Mouse (Mus musculus): ENCODE measurements at regions not wholly inside any gene's neighbourhood (a gene's known extent, or its start where the extent isn't known, plus 50 kb on each side); places are given as distances from the start of the nearest gene placed in this dataset.
A peak's percentile ranks its signal among the peaks of the same experiment; 100 is the strongest.
"Not testable (repeated sequence)": the region's sequence is repeated elsewhere in the genome, so short reads cannot be mapped to it uniquely, and the experiment has no call there.

DNA sequence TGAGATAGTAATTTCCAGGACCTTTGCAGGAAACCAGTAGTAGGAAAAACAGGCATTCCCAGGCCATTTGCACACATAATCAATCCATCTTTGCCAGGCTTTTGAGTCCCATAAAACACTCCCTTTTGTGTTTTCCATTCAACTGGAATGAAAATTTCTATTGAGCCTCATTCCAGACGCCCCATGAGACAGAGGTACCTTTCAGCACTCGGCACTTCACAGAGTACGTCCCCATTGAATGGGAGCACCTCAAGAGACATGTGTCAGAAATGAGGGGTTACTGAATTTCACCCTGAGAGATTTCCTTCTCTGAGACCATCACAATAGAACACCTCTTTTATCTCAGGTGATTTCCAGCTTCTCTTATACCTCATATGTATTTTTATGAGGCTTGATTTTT lies 493.5 kb upstream of the Gm9747 start:
- 21% methylated on average over 3 of the region's 3 CpGs for WGBS
- H3K27me3 ChIP-seq, result no peaks in the 10 kb centered on the region
- ATAC-seq (ENCODE audit: low FRiP score), result no peak
- no peaks in the 10 kb centered on the region for H3K9me3 ChIP-seq
- no peak overlapping the region for H3K4me3 ChIP-seq (replicated peaks)
- peaks cover 7% of the 10 kb centered on the region for H3K4me1 ChIP-seq
- no peak overlapping the region for H3K9ac ChIP-seq
- H3K36me3 ChIP-seq (replicated peaks), result no peaks in the 10 kb centered on the region
- H3K27ac ChIP-seq, result no peak overlapping the region
- H3K4me2 ChIP-seq, result no peak overlapping the region

GRCm38 (mm10) chr1:81739981-81740380 lies 492.9 kb upstream of the Gm9747 start:
- 89% methylated on average over 1 of the region's 1 CpGs for WGBS
- Histone ChIP-seq H3K4me3 (replicated peaks) (no peak overlapping the region), H3K4me2 (no peak overlapping the region), H3K27ac (no peak overlapping the region), H3K27me3 (no peaks in the 10 kb centered on the region), H3K9me3 (no peaks in the 10 kb centered on the region), H3K9ac (no peak overlapping the region), H3K4me1 (peaks cover 13% of the 10 kb centered on the region), H3K36me3 (replicated peaks) (no peaks in the 10 kb centered on the region)
- no peak for ATAC-seq (ENCODE audit: low FRiP score)

DNA sequence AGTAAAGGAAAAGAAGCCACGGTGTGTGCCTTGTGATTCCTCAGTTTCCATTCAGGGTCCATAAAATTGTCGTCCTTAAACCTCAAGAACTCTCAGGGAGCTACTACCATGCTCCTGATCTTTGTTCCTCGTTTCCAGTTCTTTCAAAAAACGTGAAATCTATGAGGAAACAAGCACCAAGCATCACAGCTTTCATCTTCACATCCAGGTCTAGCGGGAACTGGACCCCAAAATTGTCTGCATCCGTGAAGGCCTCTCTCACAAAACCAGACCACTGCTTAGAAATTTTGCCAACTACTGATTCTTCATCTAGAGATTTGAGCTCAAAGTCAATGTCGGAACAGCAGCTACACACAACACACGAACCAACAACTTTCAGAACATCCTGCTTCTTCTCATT lies 491.0 kb upstream of the Gm9747 start:
- not testable (repeated sequence) for ATAC-seq (ENCODE audit: low FRiP score)

GRCm38 (mm10) chr1:81744524-81744923 lies 488.4 kb upstream of the Gm9747 start:
- ATAC-seq (ENCODE audit: low FRiP score), result peak; percentile 87
- no peaks in the 10 kb centered on the region for H3K36me3 ChIP-seq (replicated peaks)
- H3K27me3 ChIP-seq, result no peaks in the 10 kb centered on the region
- H3K4me3 ChIP-seq (replicated peaks), result no peak overlapping the region
- peak overlapping the region; percentile 61 for H3K27ac ChIP-seq
- H3K9ac ChIP-seq, result no peak overlapping the region
- no peaks in the 10 kb centered on the region for H3K9me3 ChIP-seq
- 23% methylated on average over 8 of the region's 8 CpGs for WGBS
- peaks cover 9% of the 10 kb centered on the region for H3K4me1 ChIP-seq
- H3K4me2 ChIP-seq, result no peak overlapping the region

More for the DNA sequence above, 491.0 kb upstream of the Gm9747 start:
- not testable (repeated sequence) for H3K4me2 ChIP-seq; H3K27ac ChIP-seq; H3K4me3 ChIP-seq (replicated peaks); H3K36me3 ChIP-seq (replicated peaks); H3K27me3 ChIP-seq; H3K9me3 ChIP-seq; H3K9ac ChIP-seq
- WGBS, result 88% methylated on average over 8 of the region's 8 CpGs
- H3K4me1 ChIP-seq, result peaks cover 13% of the 10 kb centered on the region

DNA sequence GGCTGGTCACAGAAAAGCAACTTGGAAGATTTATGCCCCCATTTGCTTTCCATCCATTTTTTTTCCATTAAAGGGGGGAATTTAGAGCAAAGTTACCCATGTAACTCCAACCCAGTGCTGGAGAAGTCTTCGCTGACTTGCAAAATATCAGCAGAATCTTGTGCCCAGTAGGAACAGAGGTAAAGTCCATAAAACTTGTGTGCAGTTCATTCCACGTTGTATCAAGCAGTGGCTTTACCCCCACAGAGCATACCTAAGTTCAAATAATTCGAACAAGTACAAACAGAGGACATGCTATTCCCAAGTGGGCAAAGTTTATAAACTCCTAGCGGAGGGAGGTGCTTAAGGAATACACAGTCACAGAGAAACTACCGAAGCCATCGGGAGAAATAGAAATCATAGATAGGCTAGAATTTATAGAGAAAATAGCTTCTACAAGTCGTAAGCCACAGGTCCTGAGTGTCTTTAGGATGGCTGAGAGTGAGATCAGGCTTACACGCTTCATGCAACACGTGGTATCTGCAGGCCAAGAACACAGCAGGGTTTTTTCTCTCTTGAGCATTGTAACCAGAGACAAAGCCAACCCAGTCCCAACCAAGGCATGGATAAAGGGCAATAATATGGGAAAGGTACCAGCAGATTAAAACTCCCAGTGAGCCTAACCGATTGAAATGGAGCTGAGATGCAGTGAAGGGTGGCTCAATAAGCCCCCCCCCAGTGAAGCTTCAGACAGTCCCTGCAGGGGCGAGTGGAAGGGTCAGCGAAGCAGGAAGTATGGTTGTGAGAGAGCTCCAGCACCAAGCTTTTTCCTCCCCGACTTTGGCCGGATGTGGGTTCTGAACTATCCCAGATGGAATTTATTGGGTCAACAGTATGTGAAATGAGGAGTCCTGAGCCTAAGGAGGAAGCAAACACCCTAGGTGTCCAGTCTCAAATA lies 487.6 kb upstream of the Gm9747 start:
- no peak for ATAC-seq (ENCODE audit: low FRiP score)
- Histone ChIP-seq H3K36me3 (replicated peaks) (no peaks in the 10 kb centered on the region), H3K4me3 (replicated peaks) (no peak overlapping the region), H3K9me3 (no peaks in the 10 kb centered on the region), H3K27me3 (no peaks in the 10 kb centered on the region), H3K4me2 (no peak overlapping the region), H3K9ac (no peak overlapping the region), H3K4me1 (peaks cover 9% of the 10 kb centered on the region), H3K27ac (peak overlapping the region; percentile 61)
- WGBS, result 66% methylated on average over 14 of the region's 14 CpGs

DNA sequence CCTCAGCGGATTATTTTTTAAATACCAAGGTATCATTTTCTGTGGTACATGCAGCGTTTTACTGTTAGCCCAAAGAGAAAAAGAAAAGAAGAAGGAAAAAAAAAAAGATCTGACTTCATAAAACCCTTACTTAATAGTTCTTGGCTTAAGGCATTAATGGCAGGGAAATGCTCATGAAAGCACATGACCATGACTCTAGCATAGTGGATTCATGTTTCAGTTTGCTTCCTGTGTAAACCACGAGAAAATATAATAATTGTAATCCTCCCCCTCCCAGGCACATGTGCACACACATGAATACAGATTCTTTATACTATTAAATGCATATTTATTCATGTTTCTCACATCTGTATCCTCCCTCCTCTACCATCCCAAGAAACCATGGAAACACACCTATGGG lies 486.9 kb upstream of the Gm9747 start:
- ATAC-seq (ENCODE audit: low FRiP score), result no peak
- H3K9me3 ChIP-seq, result no peaks in the 10 kb centered on the region
- no peak overlapping the region for H3K27ac ChIP-seq
- peaks cover 9% of the 10 kb centered on the region for H3K4me1 ChIP-seq
- H3K9ac ChIP-seq, result no peak overlapping the region
- no peak overlapping the region for H3K4me3 ChIP-seq (replicated peaks)
- H3K27me3 ChIP-seq, result no peaks in the 10 kb centered on the region
- no peaks in the 10 kb centered on the region for H3K36me3 ChIP-seq (replicated peaks)
- H3K4me2 ChIP-seq, result no peak overlapping the region
- WGBS, result 78% methylated on average over 3 of the region's 3 CpGs

DNA sequence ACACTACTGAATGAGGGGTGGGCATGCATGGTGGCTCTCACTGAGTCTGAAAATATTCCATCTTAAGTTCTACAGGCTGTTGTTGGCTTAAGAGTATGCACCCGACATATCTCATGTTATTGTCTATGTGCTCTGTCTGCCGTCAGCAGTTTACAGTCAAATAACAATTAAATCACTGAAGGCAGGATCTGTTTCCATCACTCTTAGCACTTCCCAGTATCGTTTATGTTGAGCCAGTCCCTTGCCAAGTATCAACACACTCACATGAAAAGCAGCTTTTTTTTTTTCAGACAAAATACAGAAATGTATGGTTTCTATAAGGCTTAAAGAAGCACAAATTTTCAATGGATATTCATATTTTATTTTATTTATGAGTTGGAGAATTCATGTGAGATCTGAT lies 485.9 kb upstream of the Gm9747 start:
- H3K4me2 ChIP-seq, result no peak overlapping the region
- ATAC-seq (ENCODE audit: low FRiP score), result no peak
- H3K4me1 ChIP-seq, result peaks cover 9% of the 10 kb centered on the region
- no peaks in the 10 kb centered on the region for H3K9me3 ChIP-seq
- H3K4me3 ChIP-seq (replicated peaks), result no peak overlapping the region
- H3K27me3 ChIP-seq, result no peaks in the 10 kb centered on the region
- H3K27ac ChIP-seq, result no peak overlapping the region
- WGBS, result 85% methylated on average over 3 of the region's 3 CpGs
- no peaks in the 10 kb centered on the region for H3K36me3 ChIP-seq (replicated peaks)
- no peak overlapping the region for H3K9ac ChIP-seq

DNA sequence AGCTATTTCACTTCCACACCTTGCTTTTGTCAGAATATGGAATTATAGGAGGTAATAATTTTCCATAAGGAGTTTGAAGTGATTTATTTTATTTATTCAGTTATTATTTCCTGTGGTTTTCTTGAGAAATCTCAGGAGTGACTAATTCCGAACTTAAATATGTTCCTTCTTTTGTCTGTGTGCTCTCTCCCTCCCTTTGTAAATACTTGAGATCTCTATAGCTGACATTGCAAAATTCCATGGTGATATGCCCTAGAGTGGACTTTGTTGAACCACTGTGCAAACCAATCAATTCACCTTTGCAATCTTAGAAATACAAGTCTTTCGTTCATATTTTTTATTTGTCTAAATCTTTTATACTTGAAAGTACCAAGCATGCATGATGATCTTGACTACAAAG lies 478.8 kb upstream of the Gm9747 start:
- Histone ChIP-seq H3K27me3 (no peaks in the 10 kb centered on the region), H3K9me3 (no peaks in the 10 kb centered on the region), H3K4me2 (no peak overlapping the region), H3K27ac (no peak overlapping the region), H3K36me3 (replicated peaks) (no peaks in the 10 kb centered on the region), H3K4me1 (no peaks in the 10 kb centered on the region), H3K4me3 (replicated peaks) (no peak overlapping the region), H3K9ac (no peak overlapping the region)
- ATAC-seq (ENCODE audit: low FRiP score), result no peak
- WGBS, result 94% methylated on average over 2 of the region's 2 CpGs

GRCm38 (mm10) chr1:81755281-81755680 lies 477.6 kb upstream of the Gm9747 start:
- no peaks in the 10 kb centered on the region for H3K4me1 ChIP-seq
- whole genome bisulfite sequencing, result 86% methylated on average over 3 of the region's 3 CpGs
- no peaks in the 10 kb centered on the region for H3K27me3 ChIP-seq
- no peak overlapping the region for H3K9ac ChIP-seq
- no peak overlapping the region for H3K27ac ChIP-seq
- no peak overlapping the region for H3K4me2 ChIP-seq
- H3K9me3 ChIP-seq, result no peaks in the 10 kb centered on the region
- no peaks in the 10 kb centered on the region for H3K36me3 ChIP-seq (replicated peaks)
- no peak overlapping the region for H3K4me3 ChIP-seq (replicated peaks)
- ATAC-seq (ENCODE audit: low FRiP score), result no peak

DNA sequence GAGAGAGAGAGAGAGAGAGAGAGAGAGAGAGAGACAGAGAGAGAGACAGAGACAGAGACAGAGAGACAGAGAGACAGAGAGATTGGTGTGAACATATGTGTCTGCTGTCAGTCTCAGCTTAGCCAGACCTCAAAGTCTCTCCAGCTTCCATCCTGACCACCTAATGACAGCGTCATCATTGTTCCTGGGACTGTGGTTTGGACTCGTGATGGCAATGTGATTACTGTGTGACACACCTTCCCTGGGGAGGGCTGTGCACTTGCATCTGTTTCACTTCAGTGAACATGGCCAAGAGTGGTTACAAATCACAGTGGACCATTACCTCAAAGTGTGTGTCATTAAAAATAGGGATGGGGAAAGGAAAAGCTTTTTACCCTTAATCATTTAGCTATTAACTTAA lies 477.2 kb upstream of the Gm9747 start:
- Histone ChIP-seq H3K4me3 (replicated peaks) (no peak overlapping the region), H3K4me2 (no peak overlapping the region), H3K9ac (no peak overlapping the region), H3K36me3 (replicated peaks) (no peaks in the 10 kb centered on the region), H3K27me3 (no peaks in the 10 kb centered on the region), H3K9me3 (no peaks in the 10 kb centered on the region), H3K4me1 (no peaks in the 10 kb centered on the region), H3K27ac (no peak overlapping the region)
- WGBS, result 84% methylated on average over 2 of the region's 2 CpGs
- no peak for ATAC-seq (ENCODE audit: low FRiP score)

- H3K4me1 ChIP-seq, result no peaks in the 10 kb centered on the region
- WGBS, result 86% methylated on average over 2 of the region's 2 CpGs
- no peak overlapping the region for H3K4me3 ChIP-seq (replicated peaks)
- no peak overlapping the region for H3K4me2 ChIP-seq
- no peak overlapping the region for H3K27ac ChIP-seq
- H3K27me3 ChIP-seq, result no peaks in the 10 kb centered on the region
- no peak for ATAC-seq (ENCODE audit: low FRiP score)
- no peaks in the 10 kb centered on the region for H3K36me3 ChIP-seq (replicated peaks)
- H3K9ac ChIP-seq, result no peak overlapping the region
- H3K9me3 ChIP-seq, result no peaks in the 10 kb centered on the region
These were observed 473.0 kb upstream of the Gm9747 start for GRCm38 (mm10) chr1:81759919-81760318.

- no peak overlapping the region for H3K4me3 ChIP-seq (replicated peaks)
- H3K27me3 ChIP-seq, result no peaks in the 10 kb centered on the region
These were observed 461.2 kb upstream of the Gm9747 start for GRCm38 (mm10) chr1:81771704-81772103.

DNA sequence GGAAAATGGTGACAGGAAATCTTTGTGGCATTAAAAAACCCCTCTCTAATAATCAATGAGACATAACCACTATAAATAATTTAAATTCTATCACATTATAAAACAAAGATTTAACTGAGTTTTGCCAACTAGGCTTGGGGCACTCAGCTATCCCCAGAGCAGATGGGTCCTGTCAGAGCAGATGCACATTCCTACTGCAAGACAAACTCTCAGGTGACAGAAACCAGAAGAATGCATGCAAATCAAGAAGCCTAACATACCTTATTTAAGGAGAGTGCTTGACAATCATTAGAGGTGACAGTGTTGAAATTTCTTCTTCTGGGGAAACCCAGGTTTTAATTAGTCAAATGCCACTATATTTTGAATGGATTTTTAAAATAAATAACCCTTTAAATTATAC lies 452.3 kb upstream of the Gm9747 start:
- no peak overlapping the region for H3K9ac ChIP-seq
- no peak overlapping the region for H3K4me3 ChIP-seq (replicated peaks)
- no peaks in the 10 kb centered on the region for H3K4me1 ChIP-seq
- no peaks in the 10 kb centered on the region for H3K9me3 ChIP-seq
- H3K27me3 ChIP-seq, result no peaks in the 10 kb centered on the region
- H3K36me3 ChIP-seq (replicated peaks), result no peaks in the 10 kb centered on the region
- no peak overlapping the region for H3K4me2 ChIP-seq
- no peak for ATAC-seq (ENCODE audit: low FRiP score)
- no peak overlapping the region for H3K27ac ChIP-seq

More at GRCm38 (mm10) chr1:81771704-81772103, 461.2 kb upstream of the Gm9747 start:
- no peak for ATAC-seq (ENCODE audit: low FRiP score)
- Histone ChIP-seq H3K9me3 (no peaks in the 10 kb centered on the region), H3K27ac (no peak overlapping the region), H3K36me3 (replicated peaks) (no peaks in the 10 kb centered on the region), H3K4me2 (no peak overlapping the region), H3K9ac (no peak overlapping the region), H3K4me1 (no peaks in the 10 kb centered on the region)
- 86% methylated on average over 3 of the region's 3 CpGs for WGBS

All from forebrain, embryonic 12.5 days (tissue).